8 mouse cellular contexts compared by ENCODE assay signal in genomic region chr7:60139742-60140480, GRCm38 (mm10). TPM values are rescaled to one million over a fixed set of nuclear protein-coding genes. Genes with fewer than 3 reads are reported as not detected.
DNase-seq lines count a peak whose midpoint lies in the region; ATAC-seq and TF ChIP-seq lines count a peak whose summit lies in the region.
"Had no signal": no experiment of that assay in that cellular context is flagged by ENCODE, and none has a peak within 500 bp of the region (broad histone marks: within the 10 kb centered on the region; RNA-seq: fewer than 3 reads in every experiment).

TSS of gene Snrpn (minus strand) at chr7:60140219.

- no peaks in the 10 kb centered on the region for H3K27me3 ChIP-seq in lung, embryonic 16.5 days (ENCODE audit: control insufficient read depth, insufficient read depth, low read depth, low read length)
- H3K27me3 ChIP-seq in embryonic facial prominence, embryonic 13.5 days: no peaks in the 10 kb centered on the region
- no peaks in the 10 kb centered on the region for H3K27me3 ChIP-seq in heart, embryonic 15.5 days
- H3K27me3 ChIP-seq in thymus, adult 2 months (ENCODE audit: control insufficient read depth, insufficient read depth, low read length): no peaks in the 10 kb centered on the region

- no peaks in the 10 kb centered on the region for H3K36me3 ChIP-seq in lung, embryonic 16.5 days (ENCODE audit: control insufficient read depth, insufficient read depth, low read length)
- no peaks in the 10 kb centered on the region for H3K36me3 ChIP-seq in embryonic facial prominence, embryonic 13.5 days
- no peaks in the 10 kb centered on the region for H3K36me3 ChIP-seq in heart, embryonic 15.5 days
- H3K36me3 ChIP-seq in thymus, adult 2 months (ENCODE audit: control insufficient read depth, insufficient read depth, low read length): no peaks in the 10 kb centered on the region

- intact Hi-C loops in left cerebral cortex, postnatal 25 days (cut with DNase I): loop anchor here (5.0 kb wide), 1 partner anchor 98 kb away; no protein-coding TSS in a partner anchor

- TF ChIP-seq POLR2A in thymus, adult 2 months (IDR thresholded peaks at IDR 0.05; ENCODE audit: control insufficient read depth, extremely low read depth, insufficient read depth, low read length, poor library complexity): no peak

- no peak within 1 kb of the TSS for H3K4me2 ChIP-seq in lung, embryonic 16.5 days (ENCODE audit: low read depth, low read length)
- no peak within 1 kb of the TSS for H3K4me2 ChIP-seq in embryonic facial prominence, embryonic 13.5 days
- no peak within 1 kb of the TSS for H3K4me2 ChIP-seq in heart, embryonic 15.5 days

- no peak for DNase-seq in lung, postnatal 36 days
- peak in 1 of 2 experiments; percentile 15 for DNase-seq in left cerebral cortex, postnatal 25 days (ENCODE audit: low spot score in 2 of 2)
- DNase-seq in right cerebral cortex, postnatal 10 days (ENCODE audit: low spot score in 2 of 2): peak; percentile 21 to 39
- no peak for DNase-seq in thymus, adult 2 months

- 61% methylated on average over 4 of the region's 4 CpGs for WGBS in lung, embryonic 16.5 days
- 57% methylated on average over 4 of the region's 4 CpGs for WGBS in embryonic facial prominence, embryonic 13.5 days
- WGBS in heart, embryonic 15.5 days: 51% methylated on average over 4 of the region's 4 CpGs
- 70% methylated on average over 4 of the region's 4 CpGs for WGBS in thymus, adult 2 months

- TF ChIP-seq CTCF in thymus, adult 2 months (IDR thresholded peaks at IDR 0.05; ENCODE audit: borderline replicate concordance, control insufficient read depth, extremely low read depth, insufficient read depth, low read length, poor library complexity): no peak

- no peaks in the 10 kb centered on the region for H3K4me1 ChIP-seq in lung, embryonic 16.5 days (replicated peaks; ENCODE audit: control insufficient read depth, insufficient read depth, low read length)
- no peaks in the 10 kb centered on the region for H3K4me1 ChIP-seq in embryonic facial prominence, embryonic 13.5 days
- no peaks in the 10 kb centered on the region for H3K4me1 ChIP-seq in heart, embryonic 15.5 days (replicated peaks)
- H3K4me1 ChIP-seq in thymus, adult 2 months (replicated peaks; ENCODE audit: control insufficient read depth, insufficient read depth, low read length): no peaks in the 10 kb centered on the region

- H3K4me3 ChIP-seq in lung, embryonic 16.5 days (ENCODE audit: low read length): no peak within 1 kb of the TSS
- no peak within 1 kb of the TSS for H3K4me3 ChIP-seq in embryonic facial prominence, embryonic 13.5 days
- H3K4me3 ChIP-seq in heart, embryonic 15.5 days: no peak within 1 kb of the TSS
- no peak within 1 kb of the TSS for H3K4me3 ChIP-seq in thymus, adult 2 months (ENCODE audit: control insufficient read depth, insufficient read depth, low read length)

- H3K27ac ChIP-seq in lung, embryonic 16.5 days (ENCODE audit: low read length): no peak within 1 kb of the TSS
- H3K27ac ChIP-seq in embryonic facial prominence, embryonic 13.5 days: no peak within 1 kb of the TSS
- no peak within 1 kb of the TSS for H3K27ac ChIP-seq in heart, embryonic 15.5 days
- H3K27ac ChIP-seq in thymus, adult 2 months (ENCODE audit: control insufficient read depth, insufficient read depth, low read length): no peak within 1 kb of the TSS

- ATAC-seq in lung, embryonic 16.5 days (ENCODE audit: low read depth): no peak
- no peak for ATAC-seq in embryonic facial prominence, embryonic 13.5 days (ENCODE audit: insufficient number of reproducible peaks, insufficient read depth, low FRiP score, low TSS enrichment, low read depth)
- ATAC-seq in heart, embryonic 15.5 days (replicated peaks; ENCODE audit: insufficient number of reproducible peaks, insufficient read depth, low FRiP score, low read depth): no peak

- H3K9ac ChIP-seq in lung, embryonic 16.5 days (ENCODE audit: low read length): no peak within 1 kb of the TSS
- H3K9ac ChIP-seq in embryonic facial prominence, embryonic 13.5 days: no peak within 1 kb of the TSS
- no peak within 1 kb of the TSS for H3K9ac ChIP-seq in heart, embryonic 15.5 days

- H3K9me3 ChIP-seq in lung, embryonic 16.5 days (ENCODE audit: control insufficient read depth, low read length): no peaks in the 10 kb centered on the region
- no peaks in the 10 kb centered on the region for H3K9me3 ChIP-seq in embryonic facial prominence, embryonic 13.5 days
- H3K9me3 ChIP-seq in heart, embryonic 15.5 days (replicated peaks): no peaks in the 10 kb centered on the region

RNA-seq across cellular contexts. Expression of gene Snrpn, which starts in this region (rescaled TPM):
- polyA plus RNA-seq in lung, embryonic 16.5 days (2015; fragmentation: Nextera tagmentation; extraction: Ambion mirVana): 28.5 and 34.0 TPM in 2 replicates
- 42.7 and 49.7 TPM in 2 replicates for polyA plus RNA-seq in embryonic facial prominence, embryonic 13.5 days (2015; fragmentation: Nextera tagmentation; extraction: Ambion mirVana)
- polyA plus RNA-seq in heart, embryonic 15.5 days (2015; fragmentation: Nextera tagmentation; extraction: Ambion mirVana): 44.9 and 49.6 TPM in 2 replicates
- 100 to 1,000 TPM; 896 to 931 TPM for total RNA-seq in left cerebral cortex, postnatal 25 days (2021)
- polyA plus RNA-seq in thymus, adult 2 months (2012; rRNA removed): 5.2 and 7.3 TPM in 2 replicates
- total RNA-seq: neutrophil, adult 5-6 weeks had no signal

Comparison
In these comparisons a context has a peak if more than half of its experiments do, and no peak if none do; other contexts are left out.
1. DNase-seq: peak in right cerebral cortex, postnatal 10 days (2 of 2); none in lung, postnatal 36 days (single experiment) and thymus, adult 2 months (single experiment).